Mouse (Mus musculus) stomach, embryonic 16.5 days (tissue): ENCODE measurements at regions not wholly inside any gene's neighbourhood (a gene's known extent, or its start where the extent isn't known, plus 50 kb on each side); places are given as distances from the start of the nearest gene placed in this dataset.

Experiments
- ATAC-seq: fragments of 200-750 bp; cut with Nextera tagmentation; 2 replicates; pipeline ENCODE4 v1.8.0; 2017; ENCODE audit warnings: moderate number of reproducible peaks, moderate TSS enrichment; ENCODE audit not compliant: insufficient read depth, low FRiP score
- H3K27ac ChIP-seq: fragments of 300-500 bp; sonication (generic); 2 replicates; pipeline ENCODE4 v1.5.1; 2014; ENCODE audit warnings: low read length
- H3K27me3 ChIP-seq: fragments of 300-500 bp; sonication (generic); 2 replicates; pipeline ENCODE4 v1.6.1; 2014; ENCODE audit warnings: low read length, control low read depth, mixed read lengths; ENCODE audit not compliant: control insufficient read depth, insufficient read depth
- H3K36me3 ChIP-seq: fragments of 300-500 bp; sonication (generic); 2 replicates; pipeline ENCODE4 v1.6.1; 2014; ENCODE audit warnings: low read length; ENCODE audit not compliant: control insufficient read depth, insufficient read depth
- H3K4me1 ChIP-seq: fragments of 300-500 bp; sonication (generic); 2 replicates; pipeline ENCODE4 v1.6.1; 2014; ENCODE audit warnings: low read length, control low read depth, mixed read lengths; ENCODE audit not compliant: control insufficient read depth, insufficient read depth
- H3K4me2 ChIP-seq: fragments of 300-500 bp; sonication (generic); 2 replicates; pipeline ENCODE4 v1.6.1; 2014; ENCODE audit warnings: low read depth, low read length, mixed read lengths
- H3K4me3 ChIP-seq: fragments of 300-500 bp; sonication (generic); replicated peaks from 2 replicates; pipeline ENCODE4 v1.5.1; 2014; ENCODE audit warnings: mild to moderate bottlenecking, low read length
- H3K9ac ChIP-seq: fragments of 300-500 bp; sonication (generic); 2 replicates; pipeline ENCODE4 v1.6.1; 2014; ENCODE audit warnings: low read length
- H3K9me3 ChIP-seq: fragments of 300-500 bp; sonication (generic); replicated peaks from 2 replicates; pipeline ENCODE4 v1.6.1; 2016; ENCODE audit warnings: low read length, control low read depth; ENCODE audit not compliant: control insufficient read depth
- WGBS: fragments of 180-500 bp; shearing (Covaris S2); extraction: QIAGEN DNeasy Blood & Tissue Kit; methylation state at CpG from one replicate; pipeline ENCODE4 v1.1.7; 2014; 5-methylcytosine and 5-hydroxymethylcytosine counted together

DNA sequence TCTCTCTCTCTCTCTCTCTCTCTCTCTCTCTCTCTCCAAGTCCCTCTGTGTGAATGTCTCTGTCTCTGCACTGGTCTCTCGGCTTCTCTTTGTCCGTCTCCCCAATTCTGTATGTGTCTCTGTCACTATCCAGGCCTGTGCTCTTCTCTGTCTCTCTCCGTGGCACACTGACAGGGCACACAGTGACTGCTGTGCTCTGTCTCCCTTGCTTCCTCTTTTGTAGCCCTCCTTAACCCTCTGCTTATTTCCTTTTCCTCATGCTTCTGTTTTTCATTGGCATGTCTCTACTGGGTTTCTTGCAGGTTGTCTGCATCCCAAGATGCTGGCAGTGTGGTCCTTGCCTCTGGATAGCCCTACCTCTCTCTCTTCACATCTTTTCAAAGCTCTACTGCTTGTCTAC lies 229.0 kb upstream of the Id2 start:
- Histone ChIP-seq H3K9ac (no peak overlapping the region), H3K4me1 (no peaks in the 10 kb centered on the region), H3K4me3 (no peak overlapping the region), H3K4me2 (no peak overlapping the region), H3K27me3 (no peaks in the 10 kb centered on the region), H3K27ac (no peak overlapping the region), H3K9me3 (no peaks in the 10 kb centered on the region), H3K36me3 (no peaks in the 10 kb centered on the region)
- no peak for ATAC-seq
- 81% methylated on average over 3 of the region's 3 CpGs for WGBS

GRCm38 (mm10) chr12:25323171-25323570 lies 226.2 kb upstream of the Id2 start:
- Histone ChIP-seq H3K27me3 (no peaks in the 10 kb centered on the region), H3K36me3 (no peaks in the 10 kb centered on the region), H3K9ac (no peak overlapping the region), H3K4me2 (no peak overlapping the region), H3K4me3 (no peak overlapping the region), H3K4me1 (no peaks in the 10 kb centered on the region), H3K9me3 (no peaks in the 10 kb centered on the region), H3K27ac (no peak overlapping the region)
- ATAC-seq = no peak
- 88% methylated on average over 1 of the region's 1 CpGs for WGBS

DNA sequence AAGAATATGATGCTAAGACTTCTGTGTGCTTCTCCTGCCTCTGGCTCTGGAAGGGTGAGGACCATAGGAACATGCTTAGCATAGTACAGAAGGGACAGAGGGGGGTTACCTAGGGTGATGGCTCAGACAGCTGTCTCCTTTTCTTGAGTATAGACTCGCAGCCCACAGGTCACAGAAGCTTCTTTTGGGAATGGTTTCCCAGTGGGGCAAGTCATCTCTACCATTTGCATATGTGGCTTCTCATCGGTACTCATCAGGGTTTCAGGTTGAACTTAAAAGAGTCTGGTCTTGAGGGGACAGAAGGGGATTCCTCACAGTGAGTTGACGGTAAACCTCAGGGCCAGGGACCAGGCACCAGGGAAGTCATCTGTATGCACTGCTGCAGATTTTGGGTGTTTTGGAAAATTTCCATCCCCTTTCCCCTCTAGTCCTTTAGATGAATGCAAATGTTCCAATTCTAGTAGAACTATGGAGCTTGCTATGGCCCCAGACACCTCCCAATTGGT lies 223.4 kb upstream of the Id2 start:
- no peaks in the 10 kb centered on the region for H3K36me3 ChIP-seq
- no peak overlapping the region for H3K4me3 ChIP-seq
- no peak for ATAC-seq
- H3K4me1 ChIP-seq = no peaks in the 10 kb centered on the region
- H3K27me3 ChIP-seq = no peaks in the 10 kb centered on the region
- H3K9me3 ChIP-seq = no peaks in the 10 kb centered on the region
- 87% methylated on average over 3 of the region's 3 CpGs for WGBS
- no peak overlapping the region for H3K4me2 ChIP-seq
- no peak overlapping the region for H3K9ac ChIP-seq
- no peak overlapping the region for H3K27ac ChIP-seq

DNA sequence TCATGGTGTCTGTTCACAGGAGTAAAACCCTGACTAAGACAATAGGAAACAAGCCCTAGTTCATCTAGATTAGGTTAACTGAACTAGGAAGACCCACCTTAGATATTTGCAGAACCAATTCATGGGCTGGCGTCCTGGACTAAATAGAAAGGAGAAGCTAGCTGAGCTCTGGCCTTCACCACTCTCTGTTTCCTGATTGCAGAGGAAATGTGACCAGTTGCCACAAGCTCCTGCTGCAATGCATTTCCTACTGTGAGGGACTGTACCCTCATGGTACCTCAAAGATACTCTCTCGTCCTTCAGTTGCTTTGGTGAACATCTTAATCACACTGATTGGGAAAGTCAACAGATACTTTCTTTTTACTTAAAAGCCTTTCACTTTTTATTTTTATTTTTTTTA lies 222.9 kb upstream of the Id2 start:
- Histone ChIP-seq H3K27ac (no peak overlapping the region), H3K9ac (no peak overlapping the region), H3K36me3 (no peaks in the 10 kb centered on the region), H3K9me3 (no peaks in the 10 kb centered on the region), H3K27me3 (no peaks in the 10 kb centered on the region), H3K4me2 (no peak overlapping the region), H3K4me1 (no peaks in the 10 kb centered on the region), H3K4me3 (no peak overlapping the region)
- no peak for ATAC-seq
- WGBS = 85% methylated on average over 2 of the region's 2 CpGs

DNA sequence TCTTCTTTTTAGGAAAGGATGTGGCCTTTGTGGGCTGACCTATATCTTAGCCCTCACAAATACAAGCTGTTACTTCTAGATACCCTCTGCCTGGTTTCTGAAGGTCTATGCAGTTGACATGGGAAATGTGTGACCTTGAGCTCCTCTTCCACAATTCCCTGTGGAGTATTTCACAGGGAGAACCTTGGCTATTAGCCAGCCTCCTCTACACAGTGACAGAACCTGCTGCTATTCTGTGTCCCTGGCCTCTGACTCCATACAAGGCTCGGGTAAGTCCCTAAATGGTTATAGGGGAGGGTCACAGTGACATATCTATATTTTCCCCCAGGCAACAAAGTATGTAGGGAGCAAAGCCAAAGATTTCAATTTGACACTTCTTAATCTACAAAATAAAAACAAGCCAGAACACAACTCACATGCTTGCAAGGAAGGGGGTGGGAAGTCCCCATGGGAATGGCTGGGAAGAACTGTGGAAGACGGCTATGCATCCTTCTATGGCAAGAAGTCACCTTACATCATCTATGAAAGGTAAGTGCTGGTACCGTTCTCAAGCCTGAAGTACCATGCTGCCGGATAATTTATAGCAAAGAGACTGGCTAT lies 221.2 kb upstream of the Id2 start:
- Histone ChIP-seq H3K27ac (no peak overlapping the region), H3K9ac (no peak overlapping the region), H3K27me3 (no peaks in the 10 kb centered on the region), H3K4me3 (no peak overlapping the region), H3K4me2 (no peak overlapping the region), H3K9me3 (no peaks in the 10 kb centered on the region), H3K4me1 (no peaks in the 10 kb centered on the region), H3K36me3 (no peaks in the 10 kb centered on the region)
- ATAC-seq = no peak
- WGBS = 71% methylated on average over 4 of the region's 4 CpGs

DNA sequence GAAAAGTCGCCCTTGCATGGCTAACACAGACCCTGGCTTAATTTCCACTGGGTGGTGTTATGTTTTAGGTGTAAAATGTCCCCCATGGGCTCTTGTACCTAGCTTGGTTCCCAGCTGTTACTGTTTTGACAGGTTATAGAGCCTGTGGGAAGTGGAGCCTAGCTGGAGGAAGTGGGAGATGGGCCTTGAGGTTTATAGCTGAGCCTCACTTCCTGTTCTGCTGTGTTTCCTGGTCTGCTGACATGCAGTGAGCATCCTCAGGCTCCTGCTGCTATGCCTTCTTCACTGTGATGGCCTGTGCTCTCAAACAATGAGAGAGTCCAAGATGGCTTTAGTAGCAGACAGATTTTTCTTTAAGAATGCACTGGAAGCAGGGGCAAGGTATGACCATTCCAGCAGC lies 219.0 kb upstream of the Id2 start:
- Histone ChIP-seq H3K9ac (no peak overlapping the region), H3K9me3 (no peaks in the 10 kb centered on the region), H3K4me1 (no peaks in the 10 kb centered on the region), H3K27ac (no peak overlapping the region), H3K36me3 (no peaks in the 10 kb centered on the region), H3K4me2 (no peak overlapping the region), H3K27me3 (no peaks in the 10 kb centered on the region), H3K4me3 (no peak overlapping the region)
- 86% methylated on average over 1 of the region's 1 CpGs for WGBS
- no peak for ATAC-seq

GRCm38 (mm10) chr12:25313212-25313611 lies 216.3 kb upstream of the Id2 start:
- peaks cover 6% of the 10 kb centered on the region; the same call in 1 of the 2 replicates for H3K4me1 ChIP-seq
- H3K36me3 ChIP-seq = no peaks in the 10 kb centered on the region
- H3K9ac ChIP-seq = no peak overlapping the region
- H3K9me3 ChIP-seq = no peaks in the 10 kb centered on the region
- no peaks in the 10 kb centered on the region for H3K27me3 ChIP-seq
- H3K27ac ChIP-seq = no peak overlapping the region
- H3K4me3 ChIP-seq = no peak overlapping the region
- no peak overlapping the region for H3K4me2 ChIP-seq
- no peak for ATAC-seq

GRCm38 (mm10) chr12:25312390-25312789 lies 215.4 kb upstream of the Id2 start:
- H3K4me1 ChIP-seq = peaks cover 6% of the 10 kb centered on the region; the same call in 1 of the 2 replicates
- WGBS = 84% methylated on average over 2 of the region's 2 CpGs

GRCm38 (mm10) chr12:25311728-25312127 lies 214.8 kb upstream of the Id2 start:
- no peak overlapping the region for H3K4me3 ChIP-seq
- no peak for ATAC-seq
- H3K4me1 ChIP-seq = peaks cover 6% of the 10 kb centered on the region; the same call in 1 of the 2 replicates
- 87% methylated on average over 7 of the region's 7 CpGs for WGBS
- H3K9me3 ChIP-seq = no peaks in the 10 kb centered on the region
- H3K4me2 ChIP-seq = no peak overlapping the region
- no peaks in the 10 kb centered on the region for H3K36me3 ChIP-seq
- no peak overlapping the region for H3K27ac ChIP-seq
- H3K27me3 ChIP-seq = no peaks in the 10 kb centered on the region
- no peak overlapping the region for H3K9ac ChIP-seq

More at GRCm38 (mm10) chr12:25312390-25312789, 215.4 kb upstream of the Id2 start:
- no peaks in the 10 kb centered on the region for H3K36me3 ChIP-seq
- H3K9ac ChIP-seq = no peak overlapping the region
- no peak for ATAC-seq
- H3K9me3 ChIP-seq = no peaks in the 10 kb centered on the region
- H3K27ac ChIP-seq = no peak overlapping the region
- no peak overlapping the region for H3K4me2 ChIP-seq
- no peak overlapping the region for H3K4me3 ChIP-seq
- no peaks in the 10 kb centered on the region for H3K27me3 ChIP-seq
